Mouse (Mus musculus): ENCODE data around the gene Enpp3. TPM values are rescaled to one million over a fixed set of nuclear protein-coding genes. Genes with fewer than 3 reads are reported as not detected.

Gene Enpp3
- polyA plus RNA-seq, 1 experiment from 2014 or later = 4.1 TPM

- 96% methylated on average over 9 of the region's 9 CpGs for WGBS
- DNase-seq = no peak
- no peaks in the 10 kb centered on the region for H3K4me1 ChIP-seq (ENCODE audit: control insufficient read depth, insufficient read depth, low read length)
- no peak overlapping the region for H3K9ac ChIP-seq (replicated peaks; ENCODE audit: low read length)
- no peak overlapping the region for H3K4me3 ChIP-seq (replicated peaks; ENCODE audit: low read depth, low read length)
- no peaks in the 10 kb centered on the region for H3K36me3 ChIP-seq (ENCODE audit: control insufficient read depth, insufficient read depth, low read length)
- no peak overlapping the region for H3K4me2 ChIP-seq (ENCODE audit: low read length)
- no peak for ATAC-seq (ENCODE audit: low FRiP score, low TSS enrichment)
- no peaks in the 10 kb centered on the region for H3K9me3 ChIP-seq (ENCODE audit: control insufficient read depth, low read length)
- no peaks in the 10 kb centered on the region for H3K27me3 ChIP-seq (ENCODE audit: control insufficient read depth, insufficient read depth, low read length)
- no peak overlapping the region for H3K27ac ChIP-seq (replicated peaks; ENCODE audit: low read depth, low read length)
Measured at GRCm38 (mm10) chr10:24784624-24785276, 57.9 kb downstream of the Enpp3 start.

GRCm38 (mm10) chr10:24783946-24784345, 58.7 kb downstream of the Enpp3 start:
- H3K27me3 ChIP-seq (ENCODE audit: control insufficient read depth, insufficient read depth, low read length) = no peaks in the 10 kb centered on the region
- 96% methylated on average over 3 of the region's 3 CpGs for WGBS
- H3K9ac ChIP-seq (replicated peaks; ENCODE audit: low read length) = no peak overlapping the region
- no peak overlapping the region for H3K27ac ChIP-seq (replicated peaks; ENCODE audit: low read depth, low read length)
- H3K4me1 ChIP-seq (ENCODE audit: control insufficient read depth, insufficient read depth, low read length) = no peaks in the 10 kb centered on the region
- H3K4me2 ChIP-seq (ENCODE audit: low read length) = no peak overlapping the region
- H3K36me3 ChIP-seq (ENCODE audit: control insufficient read depth, insufficient read depth, low read length) = no peaks in the 10 kb centered on the region
- H3K9me3 ChIP-seq (ENCODE audit: control insufficient read depth, low read length) = no peaks in the 10 kb centered on the region
- no peak for ATAC-seq (ENCODE audit: low FRiP score, low TSS enrichment)
- DNase-seq = no peak
- H3K4me3 ChIP-seq (replicated peaks; ENCODE audit: low read depth, low read length) = no peak overlapping the region

GRCm38 (mm10) chr10:24778643-24779020, 64.0 kb downstream of the Enpp3 start:
- no peak overlapping the region for H3K27ac ChIP-seq (replicated peaks; ENCODE audit: low read depth, low read length)
- H3K4me2 ChIP-seq (ENCODE audit: low read length) = no peak overlapping the region
- no peaks in the 10 kb centered on the region for H3K36me3 ChIP-seq (ENCODE audit: control insufficient read depth, insufficient read depth, low read length)
- 90% methylated on average over 11 of the region's 11 CpGs for WGBS
- no peak for DNase-seq
- no peak overlapping the region for H3K9ac ChIP-seq (replicated peaks; ENCODE audit: low read length)
- H3K4me3 ChIP-seq (replicated peaks; ENCODE audit: low read depth, low read length) = no peak overlapping the region
- H3K9me3 ChIP-seq (ENCODE audit: control insufficient read depth, low read length) = no peaks in the 10 kb centered on the region
- no peaks in the 10 kb centered on the region for H3K27me3 ChIP-seq (ENCODE audit: control insufficient read depth, insufficient read depth, low read length)
- no peaks in the 10 kb centered on the region for H3K4me1 ChIP-seq (ENCODE audit: control insufficient read depth, insufficient read depth, low read length)
- ATAC-seq (ENCODE audit: low FRiP score, low TSS enrichment) = no peak

- H3K36me3 ChIP-seq (ENCODE audit: control insufficient read depth, insufficient read depth, low read length) = no peaks in the 10 kb centered on the region
- H3K4me2 ChIP-seq (ENCODE audit: low read length) = no peak overlapping the region
- H3K9me3 ChIP-seq (ENCODE audit: control insufficient read depth, low read length) = no peaks in the 10 kb centered on the region
- H3K27ac ChIP-seq (replicated peaks; ENCODE audit: low read depth, low read length) = no peak overlapping the region
- H3K9ac ChIP-seq (replicated peaks; ENCODE audit: low read length) = no peak overlapping the region
- no peaks in the 10 kb centered on the region for H3K27me3 ChIP-seq (ENCODE audit: control insufficient read depth, insufficient read depth, low read length)
- WGBS = 89% methylated on average over 14 of the region's 14 CpGs
- DNase-seq = no peak
- no peaks in the 10 kb centered on the region for H3K4me1 ChIP-seq (ENCODE audit: control insufficient read depth, insufficient read depth, low read length)
- ATAC-seq (ENCODE audit: low FRiP score, low TSS enrichment) = no peak
- H3K4me3 ChIP-seq (replicated peaks; ENCODE audit: low read depth, low read length) = no peak overlapping the region
Measured at GRCm38 (mm10) chr10:24777916-24778642, 64.5 kb downstream of the Enpp3 start.

- H3K4me3 ChIP-seq (replicated peaks; ENCODE audit: low read depth, low read length) = no peak overlapping the region
- H3K27me3 ChIP-seq (ENCODE audit: control insufficient read depth, insufficient read depth, low read length) = no peaks in the 10 kb centered on the region
- H3K4me1 ChIP-seq (ENCODE audit: control insufficient read depth, insufficient read depth, low read length) = no peaks in the 10 kb centered on the region; the same call in 1 of the 2 replicates
- H3K9ac ChIP-seq (replicated peaks; ENCODE audit: low read length) = no peak overlapping the region
- WGBS = 96% methylated on average over 7 of the region's 7 CpGs
- no peaks in the 10 kb centered on the region for H3K36me3 ChIP-seq (ENCODE audit: control insufficient read depth, insufficient read depth, low read length)
- ATAC-seq (ENCODE audit: low FRiP score, low TSS enrichment) (no peak), DNase-seq (no peak)
- H3K9me3 ChIP-seq (ENCODE audit: control insufficient read depth, low read length) = no peaks in the 10 kb centered on the region
- no peak overlapping the region for H3K27ac ChIP-seq (replicated peaks; ENCODE audit: low read depth, low read length)
- H3K4me2 ChIP-seq (ENCODE audit: low read length) = no peak overlapping the region
Measured at GRCm38 (mm10) chr10:24769496-24769895, 73.1 kb downstream of the Enpp3 start.

GRCm38 (mm10) chr10:24767695-24768094, 74.9 kb downstream of the Enpp3 start:
- Histone ChIP-seq H3K4me1 (ENCODE audit: control insufficient read depth, insufficient read depth, low read length) (no peaks in the 10 kb centered on the region; the same call in 1 of the 2 replicates), H3K9me3 (ENCODE audit: control insufficient read depth, low read length) (no peaks in the 10 kb centered on the region), H3K9ac (replicated peaks; ENCODE audit: low read length) (0 out of 2 replicates have a peak overlapping the region, but pooled peaks have one; percentile 10), H3K4me2 (ENCODE audit: low read length) (peak overlapping the region; percentile 11; the same call in 1 of the 2 replicates), H3K36me3 (ENCODE audit: control insufficient read depth, insufficient read depth, low read length) (no peaks in the 10 kb centered on the region), H3K4me3 (replicated peaks; ENCODE audit: low read depth, low read length) (no peak overlapping the region), H3K27me3 (ENCODE audit: control insufficient read depth, insufficient read depth, low read length) (no peaks in the 10 kb centered on the region), H3K27ac (replicated peaks; ENCODE audit: low read depth, low read length) (no peak overlapping the region)
- peak; percentile 55 for DNase-seq
- 25% methylated on average over 11 of the region's 11 CpGs for WGBS
- ATAC-seq (ENCODE audit: low FRiP score, low TSS enrichment) = no peak

- ATAC-seq (ENCODE audit: low FRiP score, low TSS enrichment) = no peak
- WGBS = 84% methylated on average over 1 of the region's 1 CpGs
- Histone ChIP-seq H3K4me3 (replicated peaks; ENCODE audit: low read depth, low read length) (no peak overlapping the region), H3K9ac (replicated peaks; ENCODE audit: low read length) (no peak overlapping the region), H3K4me2 (ENCODE audit: low read length) (no peak overlapping the region), H3K9me3 (ENCODE audit: control insufficient read depth, low read length) (no peaks in the 10 kb centered on the region), H3K36me3 (ENCODE audit: control insufficient read depth, insufficient read depth, low read length) (no peaks in the 10 kb centered on the region), H3K27me3 (ENCODE audit: control insufficient read depth, insufficient read depth, low read length) (no peaks in the 10 kb centered on the region), H3K4me1 (ENCODE audit: control insufficient read depth, insufficient read depth, low read length) (no peaks in the 10 kb centered on the region; the same call in 1 of the 2 replicates), H3K27ac (replicated peaks; ENCODE audit: low read depth, low read length) (0 out of 2 replicates have a peak overlapping the region, but pooled peaks have one; percentile 46)
- no peak for DNase-seq
Measured at GRCm38 (mm10) chr10:24766061-24766460, 76.6 kb downstream of the Enpp3 start.

GRCm38 (mm10) chr10:24765151-24765755, 77.4 kb downstream of the Enpp3 start:
- 42% methylated on average over 6 of the region's 6 CpGs for WGBS
- no peak overlapping the region for H3K4me3 ChIP-seq (replicated peaks; ENCODE audit: low read depth, low read length)
- H3K4me2 ChIP-seq (ENCODE audit: low read length) = no peak overlapping the region
- H3K27me3 ChIP-seq (ENCODE audit: control insufficient read depth, insufficient read depth, low read length) = no peaks in the 10 kb centered on the region
- peak overlapping the region; percentile 14 for H3K27ac ChIP-seq (replicated peaks; ENCODE audit: low read depth, low read length)
- H3K4me1 ChIP-seq (ENCODE audit: control insufficient read depth, insufficient read depth, low read length) = no peaks in the 10 kb centered on the region; the same call in 1 of the 2 replicates
- H3K9me3 ChIP-seq (ENCODE audit: control insufficient read depth, low read length) = no peaks in the 10 kb centered on the region
- no peaks in the 10 kb centered on the region for H3K36me3 ChIP-seq (ENCODE audit: control insufficient read depth, insufficient read depth, low read length)
- peak; percentile 77; the same call in 1 of the 2 replicates for ATAC-seq (ENCODE audit: low FRiP score, low TSS enrichment)
- H3K9ac ChIP-seq (replicated peaks; ENCODE audit: low read length) = no peak overlapping the region
- peak; percentile 75 for DNase-seq

All from midbrain, embryonic 14.5 days (tissue).